Mouse (Mus musculus) heart, embryonic 15.5 days (tissue): Measurements from ENCODE around the gene Gm36245. TPM values are rescaled to one million over a fixed set of nuclear protein-coding genes. Genes with fewer than 3 reads are reported as not detected.

ENCODE experiments used
- ATAC-seq: fragments of 200-750 bp; cut with Nextera tagmentation; replicated peaks from 2 replicates; pipeline ENCODE4 v1.8.0; 2017; ENCODE audit warnings: low read depth, moderate TSS enrichment; ENCODE audit not compliant: insufficient number of reproducible peaks, insufficient read depth, low FRiP score
- H3K27ac ChIP-seq: fragments of 300-500 bp; sonication (generic); 2 replicates; pipeline ENCODE4 v1.5.1; 2015; ENCODE audit warnings: mild to moderate bottlenecking, inconsistent platforms
- H3K27me3 ChIP-seq: fragments of 300-500 bp; sonication (generic); 2 replicates; pipeline ENCODE4 v1.6.1; 2015; ENCODE audit warnings: inconsistent platforms
- H3K36me3 ChIP-seq: fragments of 300-500 bp; sonication (generic); 2 replicates; pipeline ENCODE4 v1.6.1; 2015; ENCODE audit warnings: mild to moderate bottlenecking, inconsistent platforms
- H3K4me1 ChIP-seq: fragments of 300-500 bp; sonication (generic); replicated peaks from 2 replicates; pipeline ENCODE4 v1.6.1; 2015; ENCODE audit warnings: inconsistent platforms
- H3K4me2 ChIP-seq: fragments of 300-500 bp; sonication (generic); 2 replicates; pipeline ENCODE4 v1.6.1; 2015; ENCODE audit warnings: inconsistent platforms, mild to moderate bottlenecking, moderate library complexity
- H3K4me3 ChIP-seq: fragments of 300-500 bp; sonication (generic); 2 replicates; pipeline ENCODE4 v1.5.1; 2015; ENCODE audit warnings: mild to moderate bottlenecking, inconsistent platforms
- H3K9ac ChIP-seq: fragments of 300-500 bp; sonication (generic); 2 replicates; pipeline ENCODE4 v1.6.1; 2015; ENCODE audit warnings: mild to moderate bottlenecking, inconsistent platforms
- H3K9me3 ChIP-seq: fragments of 300-500 bp; sonication (generic); replicated peaks from 2 replicates; pipeline ENCODE4 v1.6.1; 2016; ENCODE audit warnings: inconsistent platforms
- WGBS: fragments of 180-500 bp; shearing (Covaris S2); methylation state at CpG from one replicate; pipeline ENCODE4 v1.1.7; 2015; ENCODE audit warnings: mixed read lengths; 5-methylcytosine and 5-hydroxymethylcytosine counted together
- polyA plus RNA-seq: library from polyadenylated mRNA; unstranded; fragments of >200 nt; fragmentation: Nextera tagmentation; extraction: Ambion mirVana; gene quantifications from 2 replicates; pipeline ENCODE4 v1.2.1, GENCODE M21; 2015

The Gm36245 gene
- not detected in 2 replicates for polyA plus RNA-seq

DNA sequence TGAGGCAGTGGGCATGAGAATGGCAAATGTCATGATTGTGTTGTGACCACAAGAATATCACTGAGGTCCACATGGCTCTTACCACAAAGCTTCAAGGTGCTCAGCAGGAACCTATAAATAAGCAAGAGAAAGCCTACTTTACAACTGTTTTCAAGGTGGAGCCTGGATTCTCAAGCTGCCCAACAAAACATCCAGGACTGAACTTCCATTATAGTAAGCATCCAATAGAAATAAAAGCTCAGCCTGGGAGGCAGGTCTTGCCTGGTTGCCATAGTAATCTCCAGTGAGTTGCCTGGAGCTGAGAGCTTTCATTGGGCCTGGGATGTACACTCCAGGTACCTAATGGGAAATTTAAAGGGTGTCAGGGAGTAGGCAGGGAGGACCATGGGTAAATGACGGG, at the start of gene Gm36245:
TSS of gene Gm36245 (plus strand) at position 301 of the 400 bp plus-strand sequence.
- Histone ChIP-seq H3K27me3 (no peaks in the 10 kb centered on the region), H3K9me3 (no peaks in the 10 kb centered on the region), H3K4me3 (no peak within 1 kb of the TSS), H3K4me2 (no peak within 1 kb of the TSS), H3K9ac (no peak within 1 kb of the TSS), H3K36me3 (no peaks in the 10 kb centered on the region), H3K4me1 (no peaks in the 10 kb centered on the region), H3K27ac (no peak within 1 kb of the TSS)
- WGBS = 90% methylated on average over 1 of the region's 1 CpGs
- no peak for ATAC-seq

DNA sequence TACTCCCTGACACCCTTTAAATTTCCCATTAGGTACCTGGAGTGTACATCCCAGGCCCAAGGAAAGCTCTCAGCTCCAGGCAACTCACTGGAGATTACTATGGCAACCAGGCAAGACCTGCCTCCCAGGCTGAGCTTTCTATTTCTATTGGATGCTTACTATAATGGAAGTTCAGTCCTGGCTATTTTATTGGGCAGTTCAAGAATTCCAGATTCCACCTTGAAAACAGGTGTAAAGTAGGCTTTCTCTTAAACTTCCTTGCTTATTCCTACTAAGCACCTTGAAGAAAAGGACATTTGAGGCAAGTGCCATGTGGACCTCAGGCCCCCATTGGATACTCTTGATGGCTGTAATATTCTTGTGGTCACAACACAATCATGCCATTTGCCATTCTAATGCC, 37.3 kb upstream of the Gm36245 start, which contains the start of gene 1700025B11Rik:
TSS of gene 1700025B11Rik (minus strand) at position 101 of the 400 bp plus-strand sequence.
- ATAC-seq = no peak
- Histone ChIP-seq H3K9ac (no peak within 1 kb of the TSS), H3K27me3 (no peaks in the 10 kb centered on the region), H3K9me3 (no peaks in the 10 kb centered on the region), H3K27ac (no peak within 1 kb of the TSS), H3K4me3 (no peak within 1 kb of the TSS), H3K4me1 (no peaks in the 10 kb centered on the region), H3K36me3 (no peaks in the 10 kb centered on the region), H3K4me2 (no peak within 1 kb of the TSS)

DNA sequence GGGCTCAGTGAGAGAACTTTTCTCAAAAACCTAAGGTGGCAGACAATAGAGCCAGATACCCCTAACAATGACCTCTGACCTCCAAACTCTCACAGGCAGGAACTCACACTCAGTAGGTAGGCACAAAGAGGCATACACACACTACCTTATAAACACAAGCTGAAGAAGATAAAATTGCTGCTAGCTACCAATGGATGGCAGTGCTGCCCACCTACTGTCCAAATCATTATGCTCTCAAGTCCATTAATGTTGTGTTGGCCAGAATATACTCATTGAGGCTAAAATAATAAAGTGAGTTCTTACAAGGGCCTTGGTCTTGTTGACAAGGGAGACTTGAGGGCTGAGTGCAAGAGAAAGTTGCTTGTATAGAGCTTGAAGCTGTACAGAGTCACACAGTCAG, 35.8 kb upstream of the Gm36245 start:
- no peaks in the 10 kb centered on the region for H3K36me3 ChIP-seq
- no peak for ATAC-seq
- no peaks in the 10 kb centered on the region for H3K9me3 ChIP-seq
- no peak overlapping the region for H3K27ac ChIP-seq
- no peaks in the 10 kb centered on the region for H3K27me3 ChIP-seq
- H3K4me3 ChIP-seq = no peak overlapping the region
- no peak overlapping the region for H3K4me2 ChIP-seq
- no peak overlapping the region for H3K9ac ChIP-seq
- H3K4me1 ChIP-seq = no peaks in the 10 kb centered on the region

DNA sequence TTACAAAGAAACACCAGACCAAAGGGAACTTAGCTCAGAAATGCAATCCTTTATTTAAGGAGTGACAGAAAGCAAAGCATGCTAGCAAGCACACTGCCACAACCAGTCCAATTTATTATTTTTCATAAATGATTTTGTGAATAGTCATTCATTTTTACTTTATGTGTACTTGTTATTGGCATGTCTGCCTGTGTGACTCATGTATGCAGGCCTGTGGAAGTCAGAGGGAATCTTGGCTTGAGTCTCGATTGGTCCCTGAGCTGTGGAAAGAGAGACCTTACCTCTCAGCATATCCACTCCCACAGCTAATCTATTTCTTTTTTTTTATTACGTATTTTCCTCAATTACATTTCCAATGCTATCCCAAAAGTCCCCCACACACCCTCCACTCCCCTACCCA, 20.3 kb upstream of the Gm36245 start:
- WGBS = 76% methylated on average over 2 of the region's 2 CpGs
- Histone ChIP-seq H3K27me3 (no peaks in the 10 kb centered on the region), H3K9me3 (no peaks in the 10 kb centered on the region; the same call in 1 of the 2 replicates), H3K4me1 (peaks cover 5% of the 10 kb centered on the region), H3K27ac (no peak overlapping the region), H3K36me3 (no peaks in the 10 kb centered on the region), H3K4me2 (no peak overlapping the region), H3K4me3 (no peak overlapping the region), H3K9ac (no peak overlapping the region)
- no peak for ATAC-seq

DNA sequence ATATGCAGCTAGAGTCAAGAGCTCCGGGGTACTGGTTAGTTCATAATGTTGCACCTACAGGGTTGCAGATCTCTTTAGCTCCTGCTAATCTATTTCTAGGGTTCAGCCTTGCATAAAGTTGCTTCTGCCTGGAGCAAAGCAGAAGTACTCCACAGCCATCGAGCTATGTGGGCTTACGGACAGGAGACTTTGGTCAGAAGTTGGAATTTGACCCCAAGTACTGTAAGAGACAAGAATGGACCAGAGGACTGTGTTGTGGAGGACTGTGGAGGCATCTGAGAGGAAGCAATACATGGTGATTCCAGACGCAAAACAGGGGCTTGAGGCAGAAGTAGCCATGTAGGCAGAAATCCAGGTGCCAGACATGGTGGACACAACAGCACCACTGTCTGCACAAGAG, 19.7 kb upstream of the Gm36245 start:
- ATAC-seq = no peak
- no peaks in the 10 kb centered on the region for H3K36me3 ChIP-seq
- H3K4me1 ChIP-seq = peaks cover 5% of the 10 kb centered on the region
- H3K9me3 ChIP-seq = no peaks in the 10 kb centered on the region; the same call in 1 of the 2 replicates
- H3K4me2 ChIP-seq = no peak overlapping the region
- no peak overlapping the region for H3K4me3 ChIP-seq
- no peak overlapping the region for H3K27ac ChIP-seq
- H3K27me3 ChIP-seq = no peaks in the 10 kb centered on the region
- no peak overlapping the region for H3K9ac ChIP-seq
- WGBS = 79% methylated on average over 4 of the region's 4 CpGs

DNA sequence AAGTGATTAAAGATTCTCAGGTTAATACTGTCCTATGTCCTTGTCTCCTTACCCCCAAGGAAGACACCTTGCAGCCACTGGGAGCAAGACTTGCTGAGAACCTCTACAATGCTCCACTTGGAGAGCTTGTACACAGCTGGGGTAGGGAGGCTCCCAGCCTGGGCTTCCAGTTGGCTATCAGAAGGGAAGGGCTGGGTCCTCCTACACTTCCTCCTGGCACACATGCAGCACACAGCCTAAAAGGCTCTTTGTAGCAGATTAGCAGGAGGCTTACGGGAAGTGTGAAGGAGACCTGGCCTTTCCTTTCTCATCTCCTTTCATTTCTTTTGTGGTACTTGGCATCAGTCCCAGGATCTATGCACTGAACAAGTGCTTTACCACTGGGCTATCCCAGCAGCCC, 17.4 kb upstream of the Gm36245 start:
- Histone ChIP-seq H3K36me3 (no peaks in the 10 kb centered on the region), H3K4me3 (no peak overlapping the region), H3K4me2 (no peak overlapping the region), H3K27ac (0 out of 2 replicates have a peak overlapping the region, but pooled peaks have one; percentile 45), H3K9ac (no peak overlapping the region), H3K9me3 (no peaks in the 10 kb centered on the region; the same call in 1 of the 2 replicates), H3K4me1 (peaks cover 5% of the 10 kb centered on the region), H3K27me3 (no peaks in the 10 kb centered on the region)
- WGBS = 31% methylated on average over 1 of the region's 1 CpGs
- peak; percentile 87 for ATAC-seq

DNA sequence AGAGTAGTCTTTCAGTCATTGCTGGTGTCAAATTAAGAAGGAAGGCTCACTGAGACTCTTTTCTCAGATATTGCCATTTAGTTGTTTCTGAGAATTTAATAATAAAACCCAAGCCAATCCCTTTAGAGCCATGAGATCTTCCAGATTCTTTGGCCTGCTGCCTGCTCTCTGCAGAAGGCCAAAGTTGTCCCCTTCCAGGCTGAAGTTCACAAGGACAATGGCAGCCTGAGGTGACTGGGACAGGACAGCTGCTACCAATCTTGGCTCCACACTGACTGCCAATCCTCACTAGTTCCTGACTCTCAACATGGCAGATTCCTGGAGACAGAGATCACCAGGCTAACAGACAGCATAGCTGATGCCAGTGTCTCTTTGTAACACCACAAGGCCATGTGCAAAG, 12.0 kb upstream of the Gm36245 start:
- Histone ChIP-seq H3K36me3 (no peaks in the 10 kb centered on the region), H3K27me3 (no peaks in the 10 kb centered on the region), H3K27ac (no peak overlapping the region), H3K9me3 (no peaks in the 10 kb centered on the region; the same call in 1 of the 2 replicates), H3K4me1 (no peaks in the 10 kb centered on the region), H3K4me3 (no peak overlapping the region), H3K9ac (no peak overlapping the region), H3K4me2 (no peak overlapping the region)
- ATAC-seq = no peak

DNA sequence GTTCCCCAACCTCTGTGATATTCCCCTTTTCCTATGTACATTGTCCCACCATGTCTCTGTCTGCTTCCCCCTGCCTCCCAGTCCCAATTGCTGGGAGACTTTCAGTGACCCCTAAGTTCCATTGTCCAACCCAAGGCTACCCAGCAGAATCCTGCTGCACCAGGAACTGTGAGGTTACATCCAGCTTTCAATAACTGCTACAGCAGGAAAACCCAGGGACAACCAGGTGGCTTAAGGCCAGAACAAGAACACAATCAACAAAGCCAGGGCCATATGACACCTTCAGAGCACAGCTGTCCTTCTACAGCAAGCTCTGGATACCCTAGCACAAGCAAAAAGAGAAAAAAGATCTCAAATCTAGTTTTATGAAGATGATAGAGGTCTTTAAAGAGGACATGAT, 10.1 kb upstream of the Gm36245 start:
- ATAC-seq = no peak
- Histone ChIP-seq H3K4me2 (no peak overlapping the region), H3K4me1 (peaks cover 2% of the 10 kb centered on the region; the same call in 1 of the 2 replicates), H3K9me3 (no peaks in the 10 kb centered on the region), H3K27ac (no peak overlapping the region), H3K9ac (no peak overlapping the region), H3K4me3 (no peak overlapping the region), H3K27me3 (no peaks in the 10 kb centered on the region), H3K36me3 (no peaks in the 10 kb centered on the region)

DNA sequence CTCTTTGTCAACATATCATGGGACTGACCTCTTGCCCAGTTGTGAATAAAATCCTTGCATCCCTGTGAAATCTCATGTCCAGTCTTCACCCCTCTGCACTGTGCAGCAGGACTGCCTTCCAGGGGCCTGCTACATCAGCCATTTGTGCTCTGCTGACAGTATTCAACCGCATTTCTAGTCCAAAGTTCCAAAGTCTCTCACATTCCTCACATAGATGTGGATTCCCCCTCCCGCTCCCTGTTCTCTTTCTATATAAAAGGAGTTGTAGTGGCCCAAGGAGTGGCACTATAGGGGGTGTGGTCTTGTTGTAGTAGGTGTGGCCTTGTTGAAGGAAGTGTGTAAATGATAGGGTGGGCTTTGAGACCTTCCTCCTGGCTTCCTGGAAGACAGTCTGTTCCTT, 8.2 kb upstream of the Gm36245 start:
- whole genome bisulfite sequencing = 60% methylated on average over 2 of the region's 2 CpGs
- Histone ChIP-seq H3K9me3 (no peaks in the 10 kb centered on the region), H3K4me1 (peaks cover 2% of the 10 kb centered on the region; the same call in 1 of the 2 replicates), H3K4me3 (no peak overlapping the region), H3K9ac (no peak overlapping the region), H3K27me3 (no peaks in the 10 kb centered on the region), H3K4me2 (no peak overlapping the region), H3K36me3 (no peaks in the 10 kb centered on the region), H3K27ac (no peak overlapping the region)
- no peak for ATAC-seq

DNA sequence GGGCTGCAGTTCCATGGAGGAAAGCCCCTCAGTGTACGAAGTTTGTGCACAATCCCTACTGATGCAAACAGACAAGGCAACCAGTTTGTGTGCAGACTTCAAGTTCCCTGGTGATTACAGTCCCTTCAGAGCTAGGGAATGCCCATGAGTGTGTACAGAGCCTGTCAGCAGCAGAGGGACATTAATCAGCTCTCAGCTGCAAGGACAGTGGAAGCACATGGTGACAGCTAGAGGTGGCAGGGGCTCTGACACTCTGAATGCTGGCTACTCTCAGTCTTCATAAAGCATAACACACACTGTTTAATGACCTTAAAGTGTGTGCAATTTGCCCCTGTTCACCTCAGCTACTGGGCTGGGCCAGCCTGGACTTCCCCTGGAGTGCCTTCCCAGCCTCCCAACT, 5.5 kb upstream of the Gm36245 start:
- H3K36me3 ChIP-seq = no peaks in the 10 kb centered on the region
- 41% methylated on average over 1 of the region's 1 CpGs for WGBS

DNA sequence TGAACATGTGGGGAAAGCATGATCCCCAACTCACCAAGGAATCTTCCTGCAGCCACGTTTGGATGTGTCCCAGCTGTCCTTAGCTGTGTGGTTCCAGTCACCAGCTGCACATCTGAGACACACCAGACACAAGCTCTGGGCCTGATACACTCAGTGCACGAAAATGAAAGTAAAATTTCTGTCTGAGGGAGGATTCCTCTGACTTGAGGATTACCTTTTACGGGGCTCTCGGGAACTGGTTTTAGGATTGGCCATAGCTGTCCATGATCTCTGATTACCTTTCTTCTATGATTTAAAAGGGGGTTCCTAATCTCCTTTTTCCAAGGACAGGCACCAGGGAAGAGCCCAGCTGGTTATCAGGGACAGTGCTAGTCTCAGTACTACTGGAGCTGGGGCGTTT, 3.1 kb upstream of the Gm36245 start, which contains the start of gene Apol10b:
TSS of gene Apol10b (minus strand) at position 165 of the 400 bp plus-strand sequence.
- H3K36me3 ChIP-seq = no peaks in the 10 kb centered on the region
- peaks cover 2% of the 10 kb centered on the region; the same call in 1 of the 2 replicates for H3K4me1 ChIP-seq
- no peak within 1 kb of the TSS for H3K4me3 ChIP-seq
- H3K27ac ChIP-seq = no peak within 1 kb of the TSS
- no peak within 1 kb of the TSS for H3K4me2 ChIP-seq
- 55% methylated on average over 5 of the region's 5 CpGs for WGBS
- ATAC-seq = no peak
- no peak within 1 kb of the TSS for H3K9ac ChIP-seq
- H3K27me3 ChIP-seq = no peaks in the 10 kb centered on the region
- no peaks in the 10 kb centered on the region for H3K9me3 ChIP-seq

More for the DNA sequence above, 5.5 kb upstream of the Gm36245 start:
- H3K4me1 ChIP-seq = peaks cover 2% of the 10 kb centered on the region; the same call in 1 of the 2 replicates
- no peak overlapping the region for H3K4me2 ChIP-seq
- no peak for ATAC-seq
- no peak overlapping the region for H3K27ac ChIP-seq
- no peaks in the 10 kb centered on the region for H3K9me3 ChIP-seq
- no peak overlapping the region for H3K4me3 ChIP-seq
- no peak overlapping the region for H3K9ac ChIP-seq
- H3K27me3 ChIP-seq = no peaks in the 10 kb centered on the region

DNA sequence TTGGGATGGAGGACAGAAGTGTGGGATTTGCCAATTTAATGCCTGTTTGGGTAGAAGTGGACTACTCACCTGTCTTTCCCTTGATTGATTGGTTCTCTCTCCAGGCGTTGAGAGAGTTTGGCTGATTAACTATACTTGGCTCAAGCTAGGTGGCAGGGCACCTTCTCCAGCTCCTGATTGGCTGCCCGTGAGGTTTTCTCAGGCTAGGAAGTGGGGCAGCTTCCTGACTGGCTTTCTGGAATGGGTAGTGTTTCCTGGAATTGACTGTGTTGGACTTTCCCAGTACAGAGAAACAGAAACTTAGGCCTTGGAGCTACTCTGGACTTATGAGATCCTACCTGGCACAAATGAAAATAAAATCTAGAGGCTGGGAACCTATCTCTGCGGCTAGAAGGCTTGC, 629 bp upstream of the Gm36245 start:
- no peaks in the 10 kb centered on the region for H3K27me3 ChIP-seq
- no peak overlapping the region for H3K27ac ChIP-seq
- H3K9me3 ChIP-seq = no peaks in the 10 kb centered on the region
- peaks cover 2% of the 10 kb centered on the region; the same call in 1 of the 2 replicates for H3K4me1 ChIP-seq
- H3K4me2 ChIP-seq = no peak overlapping the region
- WGBS = 54% methylated on average over 3 of the region's 3 CpGs
- ATAC-seq = no peak
- H3K4me3 ChIP-seq = no peak overlapping the region
- no peaks in the 10 kb centered on the region for H3K36me3 ChIP-seq
- H3K9ac ChIP-seq = no peak overlapping the region
